Mouse (Mus musculus) erythroblast, embryonic 14.5 days (primary cell): ENCODE results near the gene Plekha5. TPM values are rescaled to one million over a fixed set of nuclear protein-coding genes. Genes with fewer than 3 reads are reported as not detected.
"Not testable (repeated sequence)": the region's sequence is repeated elsewhere in the genome, so short reads cannot be mapped to it uniquely, and the experiment has no call there.

Source experiments
- H3K27me3 ChIP-seq: 2 replicates; pipeline ENCODE4 v1.6.1; 2012; ENCODE audit warnings: inconsistent platforms; ENCODE audit not compliant: control insufficient read depth
- H3K36me3 ChIP-seq: 2 replicates; pipeline ENCODE4 v1.6.1; 2012; ENCODE audit warnings: mild to moderate bottlenecking, inconsistent platforms; ENCODE audit not compliant: control insufficient read depth
- H3K4me1 ChIP-seq: 2 replicates; pipeline ENCODE4 v1.6.1; 2012; ENCODE audit warnings: inconsistent platforms; ENCODE audit not compliant: control insufficient read depth
- H3K4me3 ChIP-seq: replicated peaks from 2 replicates; pipeline ENCODE3; 2012; ENCODE audit warnings: moderate library complexity, mild to moderate bottlenecking, inconsistent platforms
- H3K9me3 ChIP-seq: 2 replicates; pipeline ENCODE4 v1.6.1; 2012; ENCODE audit warnings: low read length, inconsistent platforms, mixed read lengths; ENCODE audit not compliant: control insufficient read depth
- GATA1 ChIP-seq: IDR thresholded peaks from 2 replicates; pipeline ENCODE4 v1.6.1; 2012; ENCODE audit warnings: low read length, inconsistent platforms, mixed read lengths
- TAL1 ChIP-seq: IDR thresholded peaks from 3 replicates; pipeline ENCODE4 v1.6.1; 2012; ENCODE audit warnings: low read length, inconsistent platforms, mixed read lengths
- polyA plus RNA-seq: library from polyadenylated mRNA; stranded (reverse); fragments of >175 nt; gene quantifications from 2 replicates; pipeline ENCODE4 v1.2.3, GENCODE M21; 2012

Plekha5 gene
- polyA plus RNA-seq, 1 experiment: 0.01 TPM

DNA sequence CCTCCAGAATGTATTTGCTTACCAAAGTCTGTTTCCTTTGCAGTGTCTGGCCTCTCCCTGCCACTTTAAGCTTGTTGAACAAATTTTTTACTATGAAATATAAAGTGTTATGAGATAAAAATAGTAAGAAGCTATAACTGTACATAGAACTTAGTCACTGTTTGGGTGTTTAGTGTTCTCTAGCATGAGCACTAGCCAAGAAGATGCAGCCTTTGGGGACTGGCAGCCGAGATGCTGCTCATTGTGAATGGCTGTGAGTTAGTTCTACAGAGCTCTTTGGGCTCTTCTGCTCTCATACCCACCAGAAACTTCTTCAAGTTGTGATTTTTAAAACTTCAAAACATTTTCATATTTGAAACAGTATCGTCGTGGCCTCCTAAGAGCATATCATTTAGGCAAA, 74.2 kb downstream of the Plekha5 start:
- Histone ChIP-seq H3K36me3 (no peaks in the 10 kb centered on the region), H3K27me3 (no peaks in the 10 kb centered on the region), H3K9me3 (no peaks in the 10 kb centered on the region), H3K4me1 (no peaks in the 10 kb centered on the region), H3K4me3 (no peak overlapping the region)
- TF ChIP-seq GATA1 (no peak), TAL1 (no peak)

DNA sequence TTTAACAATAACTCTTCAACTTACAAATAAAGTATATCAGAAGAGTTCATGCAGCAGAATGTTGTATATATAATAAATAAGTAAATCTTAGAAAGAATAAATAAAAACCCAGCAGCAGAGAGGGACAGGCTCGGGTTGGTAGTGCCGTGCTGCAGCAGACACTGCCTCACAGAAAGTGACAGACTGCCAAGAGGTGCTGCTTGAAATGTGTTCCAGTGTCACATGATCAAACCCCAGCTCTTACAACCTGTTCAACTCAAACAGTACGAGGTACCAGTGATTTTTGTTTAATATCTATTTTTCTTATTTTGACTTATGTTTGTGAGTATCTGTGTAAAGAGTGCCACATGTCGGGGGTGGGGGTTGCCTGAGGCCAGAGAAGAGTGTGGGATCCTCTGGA, 75.1 kb downstream of the Plekha5 start:
- TF ChIP-seq GATA1 (no peak), TAL1 (no peak)
- Histone ChIP-seq H3K36me3 (no peaks in the 10 kb centered on the region), H3K4me3 (no peak overlapping the region), H3K9me3 (no peaks in the 10 kb centered on the region), H3K27me3 (no peaks in the 10 kb centered on the region), H3K4me1 (no peaks in the 10 kb centered on the region)

DNA sequence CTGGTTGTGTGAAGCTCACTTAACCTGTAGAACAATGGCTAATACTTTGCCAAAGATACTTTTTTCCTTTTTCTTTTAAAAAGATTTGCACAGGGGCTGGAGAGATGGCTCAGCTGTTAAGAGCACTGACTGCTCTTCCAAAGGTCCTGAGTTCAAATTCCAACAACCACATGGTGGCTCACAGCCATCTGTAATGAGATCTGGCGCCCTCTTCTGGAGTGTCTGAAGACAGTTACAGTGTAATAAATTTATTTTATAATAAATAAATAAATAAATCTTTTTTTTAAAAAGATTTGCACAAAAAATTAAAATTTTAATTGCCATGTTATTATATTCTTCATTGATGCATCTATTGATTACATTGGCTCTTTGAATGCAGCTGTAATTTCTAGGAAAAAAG, 77.0 kb downstream of the Plekha5 start:
- not testable (repeated sequence) for H3K27me3 ChIP-seq, H3K9me3 ChIP-seq, H3K36me3 ChIP-seq, H3K4me3 ChIP-seq, H3K4me1 ChIP-seq

DNA sequence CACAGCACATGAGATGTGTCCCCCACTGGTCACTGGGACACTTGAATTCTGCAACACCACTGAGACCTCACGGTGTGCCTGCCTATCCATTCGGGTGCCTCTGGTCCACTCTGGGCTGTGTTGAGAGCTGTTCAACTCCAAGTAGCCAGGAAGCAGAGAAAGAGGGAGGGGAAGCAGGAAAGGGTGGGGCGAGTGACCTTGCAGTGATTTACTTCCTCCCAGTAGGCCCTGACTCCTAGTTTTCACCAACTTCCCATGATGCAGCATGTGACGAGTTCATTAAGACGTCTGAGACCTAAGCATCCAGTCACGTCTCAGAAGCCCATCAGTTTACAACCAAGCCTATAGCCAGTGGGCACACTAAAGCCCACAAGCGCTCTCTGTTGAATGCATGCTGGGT, 78.0 kb downstream of the Plekha5 start:
- TF ChIP-seq GATA1: no peak
- TF ChIP-seq TAL1: no peak

DNA sequence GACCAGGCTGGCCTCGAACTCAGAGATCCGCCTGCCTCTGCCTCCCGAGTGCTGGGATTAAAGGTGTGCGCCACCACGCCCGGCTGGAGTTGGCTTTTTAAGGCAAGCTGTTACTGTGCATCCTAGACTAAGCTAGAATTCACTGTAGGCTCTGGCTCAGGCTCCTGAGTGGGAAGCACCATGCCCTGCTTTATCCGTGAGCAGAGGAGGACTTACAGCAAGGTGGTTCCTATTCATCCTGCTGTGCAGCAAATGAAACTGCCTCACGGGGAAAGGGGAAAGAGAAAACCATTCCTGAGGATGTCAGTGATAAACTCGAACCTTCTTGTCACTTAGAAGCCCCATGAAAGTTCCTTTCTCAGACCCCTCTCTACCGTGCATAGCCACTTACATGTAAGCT, 80.9 kb downstream of the Plekha5 start:
- Histone ChIP-seq H3K36me3 (no peaks in the 10 kb centered on the region), H3K4me3 (no peak overlapping the region), H3K4me1 (no peaks in the 10 kb centered on the region), H3K9me3 (no peaks in the 10 kb centered on the region), H3K27me3 (no peaks in the 10 kb centered on the region)
- TF ChIP-seq TAL1: no peak

More for the DNA sequence above, 78.0 kb downstream of the Plekha5 start:
- Histone ChIP-seq H3K4me1 (no peaks in the 10 kb centered on the region), H3K4me3 (no peak overlapping the region), H3K27me3 (no peaks in the 10 kb centered on the region), H3K36me3 (no peaks in the 10 kb centered on the region), H3K9me3 (no peaks in the 10 kb centered on the region)

DNA sequence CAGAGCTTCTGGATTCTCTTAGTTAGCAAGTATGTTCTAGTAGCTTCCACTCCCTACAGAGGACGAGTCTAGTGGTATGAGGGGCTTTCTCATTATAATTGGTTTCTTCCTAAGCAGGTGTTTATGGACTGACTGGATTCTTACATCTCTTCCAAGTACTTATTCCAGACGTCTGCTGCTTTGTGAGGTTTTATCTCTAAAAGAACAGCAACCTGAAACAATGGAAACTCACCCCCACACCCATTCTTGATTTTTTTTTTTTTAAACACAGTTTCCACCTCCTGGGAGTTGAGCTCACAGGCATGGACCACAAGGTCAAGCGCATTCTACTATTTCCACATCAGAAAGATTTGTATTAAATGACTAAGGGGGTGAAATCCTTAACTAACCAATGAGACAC, 83.8 kb downstream of the Plekha5 start:
- Histone ChIP-seq H3K9me3 (no peaks in the 10 kb centered on the region), H3K4me1 (no peaks in the 10 kb centered on the region), H3K36me3 (no peaks in the 10 kb centered on the region), H3K4me3 (no peak overlapping the region), H3K27me3 (no peaks in the 10 kb centered on the region)
- TF ChIP-seq TAL1 (no peak), GATA1 (no peak)

DNA sequence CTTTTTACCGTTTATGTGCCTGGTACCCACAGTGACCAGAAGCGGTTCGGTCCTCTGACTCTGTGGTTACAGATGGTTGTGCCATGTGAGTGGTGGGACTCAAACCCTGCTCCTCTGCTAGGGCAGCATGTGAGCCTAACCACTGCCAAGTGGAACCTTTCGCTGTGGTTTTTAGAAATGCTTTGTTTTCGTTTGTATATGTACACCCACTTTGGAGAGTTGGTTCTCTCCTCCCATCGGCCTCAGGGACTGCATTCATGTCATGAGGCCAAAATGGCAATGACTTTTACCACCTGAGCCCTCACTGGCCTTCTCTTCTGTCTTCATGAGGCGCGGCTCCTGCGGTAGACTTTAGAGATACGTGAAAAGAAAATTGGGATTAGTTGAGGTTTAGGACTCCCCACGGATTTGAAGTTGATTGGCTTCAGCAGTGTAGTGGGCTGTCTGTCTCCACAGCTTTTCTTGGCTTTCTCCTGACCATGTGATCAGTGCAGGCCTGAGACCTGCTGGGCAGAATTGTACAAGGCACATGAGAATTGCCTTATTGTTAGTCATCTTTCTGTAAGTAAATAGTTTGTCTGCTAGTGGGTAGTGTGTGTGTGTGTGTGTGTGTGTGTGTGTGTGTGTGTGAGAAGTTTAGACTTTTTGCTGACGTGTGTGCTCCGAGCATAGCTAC, 84.8 kb downstream of the Plekha5 start:
- no peaks in the 10 kb centered on the region for H3K4me1 ChIP-seq
- H3K4me3 ChIP-seq: no peak overlapping the region
- no peaks in the 10 kb centered on the region for H3K9me3 ChIP-seq
- no peak for TF ChIP-seq TAL1
- no peak for TF ChIP-seq GATA1
- H3K27me3 ChIP-seq: no peaks in the 10 kb centered on the region
- H3K36me3 ChIP-seq: no peaks in the 10 kb centered on the region

DNA sequence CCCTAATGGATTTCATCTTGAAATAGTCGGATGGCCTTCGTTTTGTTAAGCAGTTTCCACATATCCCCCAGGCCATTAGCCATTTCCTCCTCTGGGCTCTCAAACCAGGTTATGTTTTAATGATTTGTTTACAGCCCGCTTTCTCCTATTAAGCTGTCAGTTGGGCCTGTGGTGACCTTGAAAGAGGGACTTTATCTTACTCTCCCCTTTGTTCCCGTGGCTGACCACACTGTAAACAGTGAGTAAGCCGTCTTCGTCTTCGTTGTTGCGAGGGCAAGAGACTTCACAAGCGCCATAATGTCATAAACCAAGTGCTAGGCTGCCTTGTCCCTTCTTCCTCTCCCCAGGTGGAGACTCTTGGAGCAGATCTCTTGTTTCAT, 85.3 kb downstream of the Plekha5 start:
- Histone ChIP-seq H3K4me3 (no peak overlapping the region), H3K27me3 (no peaks in the 10 kb centered on the region), H3K36me3 (no peaks in the 10 kb centered on the region), H3K9me3 (no peaks in the 10 kb centered on the region), H3K4me1 (no peaks in the 10 kb centered on the region)
- no peak for TF ChIP-seq GATA1
- TF ChIP-seq TAL1: no peak

DNA sequence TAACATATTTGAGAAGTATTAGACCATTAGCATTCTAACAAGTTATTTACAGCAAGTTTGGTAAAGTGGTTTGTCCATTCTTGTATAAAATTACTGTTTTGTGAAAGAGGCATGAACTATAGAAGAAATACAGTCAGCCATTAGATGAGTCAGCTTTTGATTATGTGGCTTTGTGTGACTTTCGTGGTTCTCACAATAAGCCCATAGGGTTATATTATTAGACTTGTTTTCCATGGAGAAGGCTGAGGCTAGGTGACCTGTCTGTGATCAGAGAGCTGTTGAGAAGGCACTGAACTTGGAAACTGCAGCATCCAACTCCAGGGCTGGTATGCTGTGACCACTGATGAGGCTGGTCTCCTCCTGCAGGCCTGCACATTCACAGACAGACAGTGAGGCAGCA, 88.2 kb downstream of the Plekha5 start:
- no peaks in the 10 kb centered on the region for H3K27me3 ChIP-seq
- no peaks in the 10 kb centered on the region for H3K9me3 ChIP-seq
- no peak for TF ChIP-seq GATA1
- TF ChIP-seq TAL1: no peak
- H3K36me3 ChIP-seq: no peaks in the 10 kb centered on the region
- H3K4me1 ChIP-seq: peaks cover 3% of the 10 kb centered on the region
- H3K4me3 ChIP-seq: no peak overlapping the region

DNA sequence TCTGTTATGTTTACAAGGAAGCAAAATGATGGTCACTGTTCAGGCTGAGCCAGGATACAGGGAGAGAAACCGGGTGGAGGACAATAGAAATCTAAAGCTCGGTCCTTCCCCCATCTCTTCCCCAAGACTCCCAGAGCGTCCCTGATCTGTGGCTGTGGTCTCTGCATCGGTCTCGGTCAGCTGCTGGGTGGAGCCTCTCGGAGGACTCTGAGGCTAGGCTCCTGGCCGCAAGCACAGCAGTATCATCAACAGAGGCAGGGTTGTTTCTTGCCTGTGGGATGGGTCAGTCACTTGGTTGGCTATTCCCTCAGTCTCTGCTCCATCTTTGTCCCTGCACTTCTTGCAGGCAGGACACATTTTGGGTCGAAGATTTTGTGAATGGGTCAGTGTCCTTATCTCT, 88.6 kb downstream of the Plekha5 start:
- no peak overlapping the region for H3K4me3 ChIP-seq
- H3K27me3 ChIP-seq: no peaks in the 10 kb centered on the region
- H3K9me3 ChIP-seq: no peaks in the 10 kb centered on the region
- no peaks in the 10 kb centered on the region for H3K36me3 ChIP-seq
- TF ChIP-seq GATA1: no peak
- TF ChIP-seq TAL1: no peak
- H3K4me1 ChIP-seq: peaks cover 3% of the 10 kb centered on the region
